Mouse (Mus musculus) ES-Bruce4 (cell line): ENCODE measurements around the gene Tnks2.

Experiments used
- CTCF ChIP-seq: IDR thresholded peaks from one replicate; pipeline ENCODE4 v1.8.1; 2011; ENCODE audit warnings: low read depth, low read length
- EP300 ChIP-seq: IDR thresholded peaks from 2 replicates; pipeline ENCODE4 v1.6.1; 2011; ENCODE audit warnings: low read depth, low read length; ENCODE audit not compliant: insufficient read depth

GRCm38 (mm10) chr19:36832951-36833787 is 863 bp upstream of the Tnks2 start:
- TF ChIP-seq CTCF (no peak), EP300 (no peak)
